Mouse (Mus musculus) brain, embryonic 18.5 days (tissue): ENCODE results near the gene Padi6.

Experiments
- DNase-seq: peaks from one replicate; pipeline ENCODE4 v3.0.0-alpha.2; 2012; ENCODE audit warnings: low read depth, low spot score

The Padi6 gene

GRCm38 (mm10) chr4:140684881-140685303 is 57.6 kb downstream of the Padi6 start:
- DNase-seq, result no peak

GRCm38 (mm10) chr4:140684141-140684871 is 58.1 kb downstream of the Padi6 start:
- no peak for DNase-seq

GRCm38 (mm10) chr4:140683608-140684007 is 58.8 kb downstream of the Padi6 start:
- DNase-seq, result no peak

GRCm38 (mm10) chr4:140680731-140681397 is 61.6 kb downstream of the Padi6 start:
- no peak for DNase-seq

- DNase-seq, result no peak
Observed at GRCm38 (mm10) chr4:140679723-140680380, 62.6 kb downstream of the Padi6 start.

- DNase-seq, result no peak
Observed at GRCm38 (mm10) chr4:140679038-140679437, 63.4 kb downstream of the Padi6 start.
